Mouse (Mus musculus) thymus, adult 2 months (tissue): Measurements from ENCODE around the gene 4930519G04Rik.

Experiments
- CTCF ChIP-seq: fragments of 200-500 bp; IDR thresholded peaks from 2 replicates; pipeline ENCODE4 v1.5.1; 2012; ENCODE audit warnings: mild to moderate bottlenecking, control low read depth, low read length, moderate library complexity, borderline replicate concordance; ENCODE audit not compliant: control insufficient read depth, poor library complexity, insufficient read depth; ENCODE audit errors: extremely low read depth
- POLR2A ChIP-seq: fragments of 200-500 bp; IDR thresholded peaks from 2 replicates; pipeline ENCODE4 v1.6.1; 2012; ENCODE audit warnings: mild to moderate bottlenecking, low read length, control low read depth, moderate library complexity; ENCODE audit not compliant: control insufficient read depth, poor library complexity, insufficient read depth; ENCODE audit errors: extremely low read depth

DNA sequence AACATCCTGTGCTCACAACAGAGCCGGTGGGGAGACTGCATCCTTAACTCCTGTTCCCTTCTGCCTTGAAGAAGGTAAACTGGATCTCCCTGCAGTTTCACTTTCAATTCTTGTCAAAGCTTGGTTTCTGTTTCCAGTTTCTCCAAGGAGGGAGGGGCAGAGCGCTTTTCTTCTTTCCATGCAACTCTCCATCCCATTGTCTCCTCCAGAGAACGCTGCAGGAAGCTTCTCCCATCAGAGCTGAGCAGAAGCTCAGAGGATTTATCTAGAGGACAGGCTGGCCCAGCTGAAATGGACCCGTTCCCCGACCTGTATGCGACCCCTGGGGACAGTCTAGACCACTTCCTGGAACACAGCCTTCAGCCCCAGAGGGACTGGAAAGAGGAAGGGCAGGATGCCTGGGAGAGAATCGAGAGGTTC lies 43.9 kb downstream of the 4930519G04Rik start:
- no peak for TF ChIP-seq CTCF
- no peak for TF ChIP-seq POLR2A
